Mouse (Mus musculus): ENCODE data around the gene Chrna9. TPM values are rescaled to one million over a fixed set of nuclear protein-coding genes. Genes with fewer than 3 reads are reported as not detected.

Gene Chrna9
- polyA plus RNA-seq, 1 experiment from 2014 or later: not detected

Small RNA genes within 50 kb of the gene (microRNA-seq; reads per million reads assigned to microRNA genes)
- not detected for gene Gm25952

Other genes starting within 250 kb of the Chrna9 start
- 32.5 and 33.5 TPM in 2 replicates for gene Pds5a, start 236.6 kb upstream of the Chrna9 start, polyA plus RNA-seq (2015; fragmentation: Nextera tagmentation; extraction: Ambion mirVana)
- gene N4bp2, start 171.4 kb upstream of the Chrna9 start, polyA plus RNA-seq (2015; fragmentation: Nextera tagmentation; extraction: Ambion mirVana): 15.4 and 15.9 TPM in 2 replicates
- gene Rhoh, start 73.7 kb upstream of the Chrna9 start, polyA plus RNA-seq (2015; fragmentation: Nextera tagmentation; extraction: Ambion mirVana): 0.86 and 0.99 TPM in 2 replicates
- gene 9130230L23Rik, start 69.4 kb downstream of the Chrna9 start, polyA plus RNA-seq (2015; fragmentation: Nextera tagmentation; extraction: Ambion mirVana): 0.20 TPM in 1 of 2 replicates, not detected in the other
- 2.0 and 2.1 TPM in 2 replicates for gene Rbm47, start 238.2 kb downstream of the Chrna9 start, polyA plus RNA-seq (2015; fragmentation: Nextera tagmentation; extraction: Ambion mirVana)